Mouse (Mus musculus): Measurements from ENCODE around the gene Gm11437. TPM values are rescaled to one million over a fixed set of nuclear protein-coding genes. Genes with fewer than 3 reads are reported as not detected.

Gene Gm11437
- total and polyA plus RNA-seq, 3 experiments = not detected

DNA sequence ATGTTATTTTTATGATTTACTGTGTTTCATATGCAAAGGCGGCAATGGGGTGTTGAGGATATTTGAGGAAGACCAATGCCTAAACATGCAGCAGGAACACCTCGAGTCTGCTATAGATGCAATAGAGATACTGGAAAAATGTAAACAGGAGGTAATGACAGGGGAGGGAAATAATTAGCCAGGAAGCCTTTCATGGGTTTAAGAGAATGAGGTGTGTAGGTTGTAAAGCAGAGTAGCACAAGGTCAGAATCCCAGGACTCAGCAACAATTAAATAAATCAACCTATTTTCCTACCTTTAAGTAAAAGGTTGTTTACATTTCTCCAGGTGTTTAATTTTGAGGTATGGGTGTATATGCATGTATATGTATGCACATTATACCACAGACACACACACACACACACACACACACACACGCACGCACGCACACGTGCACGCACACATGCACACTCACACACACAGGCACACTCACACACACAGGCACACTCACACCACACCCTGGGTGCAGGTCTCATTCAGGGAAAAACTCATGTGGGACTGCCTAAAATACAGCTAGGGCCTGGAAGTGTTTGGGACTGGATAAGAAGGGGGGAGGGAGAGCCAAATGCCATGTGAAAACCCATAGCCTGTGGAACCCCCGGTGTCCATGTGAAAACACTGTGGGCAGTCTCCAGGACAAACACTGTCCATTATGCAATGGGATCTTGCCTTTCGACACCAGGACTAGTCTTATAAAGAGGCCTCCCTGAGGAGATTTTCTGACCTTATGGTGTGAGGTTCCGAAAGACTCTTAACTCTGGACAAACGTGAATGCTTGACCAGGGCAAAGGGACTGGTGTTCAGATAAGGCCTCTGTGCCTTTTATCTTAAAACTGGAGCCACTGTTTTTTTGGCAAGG lies 5.5 kb upstream of the Gm11437 start:
- Histone ChIP-seq H3K36me3 (replicated peaks) (no peaks in the 10 kb centered on the region), H3K4me1 (ENCODE audit: insufficient read depth, low read depth, low read length) (peaks cover 20% of the 10 kb centered on the region), H3K27me3 (ENCODE audit: insufficient read depth, low read length) (peaks cover 3% of the 10 kb centered on the region; the same call in 1 of the 2 replicates), H3K4me3 (ENCODE audit: low read depth, low read length) (no peak overlapping the region), H3K9me3 (replicated peaks) (no peaks in the 10 kb centered on the region)
- TF ChIP-seq POLR2AphosphoS5 (IDR thresholded peaks at IDR 0.05; ENCODE audit: insufficient replicate concordance, low read depth, low read length) (no peak), GATA1 (IDR thresholded peaks at IDR 0.05; ENCODE audit: borderline replicate concordance, low read length) (no peak), CTCF (IDR thresholded peaks at IDR 0.05; ENCODE audit: low read depth, low read length) (no peak), GATA2 (IDR thresholded peaks at IDR 0.05; ENCODE audit: borderline replicate concordance, low read depth, low read length) (no peak), TAL1 (conservative IDR thresholded peaks at IDR 0.05; ENCODE audit: low read depth, low read length) (no peak)
- ATAC-seq (ENCODE audit: extremely low read depth, insufficient number of reproducible peaks, low FRiP score, poor library complexity, severe bottlenecking) (no peak), DNase-seq (ENCODE audit: low spot score) (no peak)

DNA sequence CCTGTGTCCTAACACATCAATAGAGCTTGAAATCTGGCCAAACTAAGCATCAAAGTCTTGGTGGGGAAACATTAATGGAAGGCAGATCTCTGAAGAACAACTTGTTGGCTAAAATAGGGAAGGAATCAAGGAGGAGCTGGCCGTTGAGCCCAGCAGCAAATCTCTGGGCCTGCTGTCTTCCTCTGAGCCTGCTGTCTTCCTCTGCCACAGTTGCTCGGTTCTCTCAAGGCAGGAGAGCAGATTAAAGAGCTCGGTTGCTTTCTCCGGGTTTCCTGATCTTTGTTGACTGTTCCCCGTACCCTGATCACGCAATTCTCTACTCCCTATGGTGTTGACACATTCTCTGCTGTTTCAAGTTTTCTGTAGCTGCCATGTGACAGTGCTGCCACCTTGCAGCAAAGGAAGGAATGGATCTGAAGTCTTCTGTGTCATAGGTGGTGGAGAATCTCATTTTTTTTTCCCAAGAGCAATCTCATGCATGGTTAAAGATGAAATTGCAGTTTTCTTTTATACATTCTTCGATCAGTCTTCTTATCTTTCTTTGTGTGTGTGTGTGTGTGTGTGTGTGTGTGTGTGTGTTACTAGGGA lies 1.5 kb upstream of the Gm11437 start:
- Histone ChIP-seq H3K4me1 (ENCODE audit: insufficient read depth, low read depth, low read length) (peaks cover 9% of the 10 kb centered on the region), H3K9me3 (replicated peaks) (no peaks in the 10 kb centered on the region), H3K36me3 (replicated peaks) (no peaks in the 10 kb centered on the region), H3K27me3 (ENCODE audit: insufficient read depth, low read length) (peaks cover 16% of the 10 kb centered on the region), H3K4me3 (ENCODE audit: low read depth, low read length) (no peak overlapping the region)
- no peak for TF ChIP-seq CTCF (IDR thresholded peaks at IDR 0.05; ENCODE audit: low read depth, low read length)
- TF ChIP-seq GATA1 (IDR thresholded peaks at IDR 0.05; ENCODE audit: borderline replicate concordance, low read length) = no peak
- TF ChIP-seq TAL1 (conservative IDR thresholded peaks at IDR 0.05; ENCODE audit: low read depth, low read length) = no peak
- no peak for TF ChIP-seq POLR2AphosphoS5 (IDR thresholded peaks at IDR 0.05; ENCODE audit: insufficient replicate concordance, low read depth, low read length)
- no peak for TF ChIP-seq GATA2 (IDR thresholded peaks at IDR 0.05; ENCODE audit: borderline replicate concordance, low read depth, low read length)
- no peak for DNase-seq (ENCODE audit: low spot score)
- ATAC-seq (ENCODE audit: extremely low read depth, insufficient number of reproducible peaks, low FRiP score, poor library complexity, severe bottlenecking) = no peak

DNA sequence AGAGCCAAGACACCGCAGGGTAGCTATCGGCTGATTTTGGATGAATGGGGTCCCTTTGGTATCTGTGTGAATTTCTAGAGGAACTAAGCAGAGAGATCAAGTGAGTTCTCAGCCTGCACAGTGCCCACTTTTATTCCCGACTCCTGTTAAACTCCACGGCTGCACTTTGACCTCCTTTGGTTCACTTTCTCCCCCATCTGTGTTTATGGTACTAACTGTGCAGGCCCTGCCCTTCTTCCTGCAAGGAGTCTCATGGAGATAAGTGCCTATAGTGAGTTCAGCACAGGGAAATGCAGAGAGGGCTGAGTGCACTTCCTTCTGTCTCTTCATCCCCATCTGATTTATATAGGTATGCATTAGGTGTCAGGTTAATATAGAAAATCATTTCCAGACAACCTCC lies 2.7 kb downstream of the Gm11437 start:
- TF ChIP-seq POLR2AphosphoS5 (IDR thresholded peaks at IDR 0.05; ENCODE audit: insufficient replicate concordance, low read depth, low read length) (no peak), CTCF (IDR thresholded peaks at IDR 0.05; ENCODE audit: low read depth, low read length) (no peak), GATA2 (IDR thresholded peaks at IDR 0.05; ENCODE audit: borderline replicate concordance, low read depth, low read length) (no peak), GATA1 (IDR thresholded peaks at IDR 0.05; ENCODE audit: borderline replicate concordance, low read length) (no peak), TAL1 (conservative IDR thresholded peaks at IDR 0.05; ENCODE audit: low read depth, low read length) (no peak)
- ATAC-seq (ENCODE audit: extremely low read depth, insufficient number of reproducible peaks, low FRiP score, poor library complexity, severe bottlenecking) = no peak

DNA sequence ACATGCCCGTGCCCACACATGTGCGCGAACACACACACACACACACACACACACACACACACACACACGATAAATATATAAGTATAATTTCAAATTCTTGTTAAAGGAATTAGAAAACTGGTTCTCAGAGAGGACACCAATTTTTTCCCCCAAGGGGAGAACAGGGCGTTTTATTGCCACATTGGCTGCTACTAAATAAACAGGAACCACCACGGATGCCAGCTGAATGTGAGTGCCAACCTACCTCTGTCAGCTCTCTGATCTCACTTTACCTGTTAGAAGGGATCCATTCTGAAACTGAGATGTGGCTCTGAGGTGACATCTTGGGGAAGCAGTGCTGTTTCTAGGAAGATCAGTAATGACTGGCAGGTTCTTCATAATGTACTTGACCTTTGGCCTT lies 3.2 kb downstream of the Gm11437 start:
- ATAC-seq (ENCODE audit: extremely low read depth, insufficient number of reproducible peaks, low FRiP score, poor library complexity, severe bottlenecking) (no peak), DNase-seq (ENCODE audit: low spot score) (no peak)
- no peak overlapping the region for H3K4me3 ChIP-seq (ENCODE audit: low read depth, low read length)
- no peaks in the 10 kb centered on the region for H3K9me3 ChIP-seq (replicated peaks)
- no peak for TF ChIP-seq GATA1 (IDR thresholded peaks at IDR 0.05; ENCODE audit: borderline replicate concordance, low read length)
- TF ChIP-seq GATA2 (IDR thresholded peaks at IDR 0.05; ENCODE audit: borderline replicate concordance, low read depth, low read length) = no peak
- TF ChIP-seq TAL1 (conservative IDR thresholded peaks at IDR 0.05; ENCODE audit: low read depth, low read length) = no peak
- TF ChIP-seq POLR2AphosphoS5 (IDR thresholded peaks at IDR 0.05; ENCODE audit: insufficient replicate concordance, low read depth, low read length) = no peak
- no peak for TF ChIP-seq CTCF (IDR thresholded peaks at IDR 0.05; ENCODE audit: low read depth, low read length)
- H3K4me1 ChIP-seq (ENCODE audit: insufficient read depth, low read depth, low read length) = peaks cover 3% of the 10 kb centered on the region; the same call in 1 of the 2 replicates
- no peaks in the 10 kb centered on the region for H3K36me3 ChIP-seq (replicated peaks)
- peaks cover 25% of the 10 kb centered on the region for H3K27me3 ChIP-seq (ENCODE audit: insufficient read depth, low read length)

More for the DNA sequence above, 2.7 kb downstream of the Gm11437 start:
- DNase-seq (ENCODE audit: low spot score) = no peak
- no peak overlapping the region for H3K4me3 ChIP-seq (ENCODE audit: low read depth, low read length)
- peaks cover 25% of the 10 kb centered on the region for H3K27me3 ChIP-seq (ENCODE audit: insufficient read depth, low read length)
- H3K36me3 ChIP-seq (replicated peaks) = no peaks in the 10 kb centered on the region
- peaks cover 3% of the 10 kb centered on the region; the same call in 1 of the 2 replicates for H3K4me1 ChIP-seq (ENCODE audit: insufficient read depth, low read depth, low read length)
- no peaks in the 10 kb centered on the region for H3K9me3 ChIP-seq (replicated peaks)

DNA sequence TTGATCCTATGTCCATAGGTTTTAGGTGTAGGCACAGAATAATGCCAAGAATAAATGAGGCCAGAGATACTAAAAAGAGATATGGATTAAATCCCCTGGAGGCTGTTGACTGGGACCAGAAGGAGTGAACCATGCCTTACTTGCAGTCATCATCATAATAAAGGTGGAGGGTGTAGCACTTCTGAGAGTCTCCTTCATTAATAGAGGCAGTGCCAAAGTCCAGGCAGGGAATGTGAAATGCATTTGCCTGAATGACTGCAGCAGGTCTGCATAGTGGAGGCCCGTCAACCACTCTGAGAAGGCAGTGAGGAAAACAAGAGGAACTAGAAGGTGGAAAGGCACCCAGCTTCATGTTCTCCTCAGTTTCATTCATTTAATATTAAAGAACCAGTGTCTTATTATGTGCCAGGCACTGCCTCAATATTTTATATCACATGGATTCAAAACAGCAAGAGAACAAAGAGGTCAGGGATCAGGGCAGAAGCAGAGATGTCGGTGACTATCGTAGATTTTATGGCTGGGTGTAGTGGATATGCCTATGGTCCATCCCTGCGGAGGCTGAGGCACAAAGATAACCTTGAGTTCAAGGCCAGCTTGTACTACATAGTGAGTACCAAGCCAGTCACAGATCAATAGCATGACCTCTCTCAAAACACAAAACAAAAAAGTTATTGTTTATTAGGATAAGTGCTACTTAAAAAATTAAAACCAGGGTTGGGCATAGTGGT lies 10.6 kb downstream of the Gm11437 start:
- ATAC-seq (ENCODE audit: extremely low read depth, insufficient number of reproducible peaks, low FRiP score, poor library complexity, severe bottlenecking) (no peak), DNase-seq (ENCODE audit: low spot score) (no peak)
- Histone ChIP-seq H3K4me1 (ENCODE audit: insufficient read depth, low read depth, low read length) (no peaks in the 10 kb centered on the region), H3K27me3 (ENCODE audit: insufficient read depth, low read length) (peaks cover 21% of the 10 kb centered on the region), H3K4me3 (ENCODE audit: low read depth, low read length) (no peak overlapping the region), H3K9me3 (replicated peaks) (no peaks in the 10 kb centered on the region), H3K36me3 (replicated peaks) (no peaks in the 10 kb centered on the region)
- no peak for TF ChIP-seq CTCF (IDR thresholded peaks at IDR 0.05; ENCODE audit: low read depth, low read length)
- TF ChIP-seq POLR2AphosphoS5 (IDR thresholded peaks at IDR 0.05; ENCODE audit: insufficient replicate concordance, low read depth, low read length) = no peak
- TF ChIP-seq TAL1 (conservative IDR thresholded peaks at IDR 0.05; ENCODE audit: low read depth, low read length) = no peak
- TF ChIP-seq GATA1 (IDR thresholded peaks at IDR 0.05; ENCODE audit: borderline replicate concordance, low read length) = no peak
- TF ChIP-seq GATA2 (IDR thresholded peaks at IDR 0.05; ENCODE audit: borderline replicate concordance, low read depth, low read length) = no peak

Data from G1E (cell line).